Mouse (Mus musculus) intestine, embryonic 16.5 days (tissue): Measurements from ENCODE around the gene Ltb. TPM values are rescaled to one million over a fixed set of nuclear protein-coding genes. Genes with fewer than 3 reads are reported as not detected.

ENCODE experiments used
- ATAC-seq: fragments of 200-750 bp; cut with Nextera tagmentation; 2 replicates; pipeline ENCODE4 v1.8.0; 2017; ENCODE audit warnings: moderate TSS enrichment, moderate library complexity
- H3K27ac ChIP-seq: fragments of 300-500 bp; sonication (generic); 2 replicates; pipeline ENCODE4 v1.5.1; 2014; ENCODE audit warnings: mild to moderate bottlenecking, low read length
- H3K27me3 ChIP-seq: fragments of 300-500 bp; sonication (generic); replicated peaks from 2 replicates; pipeline ENCODE4 v1.6.1; 2014; ENCODE audit warnings: low read length, control low read depth, mixed read lengths; ENCODE audit not compliant: control insufficient read depth, insufficient read depth
- H3K36me3 ChIP-seq: fragments of 300-500 bp; sonication (generic); 2 replicates; pipeline ENCODE4 v1.6.1; 2014; ENCODE audit warnings: low read length, control low read depth; ENCODE audit not compliant: control insufficient read depth, insufficient read depth
- H3K4me1 ChIP-seq: fragments of 300-500 bp; sonication (generic); 2 replicates; pipeline ENCODE4 v1.6.1; 2014; ENCODE audit warnings: low read length, control low read depth, mixed read lengths; ENCODE audit not compliant: control insufficient read depth, insufficient read depth
- H3K4me2 ChIP-seq: fragments of 300-500 bp; sonication (generic); 2 replicates; pipeline ENCODE4 v1.6.1; 2014; ENCODE audit warnings: low read depth, low read length, control low read depth
- H3K4me3 ChIP-seq: fragments of 300-500 bp; sonication (generic); 2 replicates; pipeline ENCODE4 v1.5.1; 2014; ENCODE audit warnings: mild to moderate bottlenecking, low read length
- H3K9ac ChIP-seq: fragments of 300-500 bp; sonication (generic); 2 replicates; pipeline ENCODE4 v1.6.1; 2014; ENCODE audit warnings: low read depth, low read length
- H3K9me3 ChIP-seq: fragments of 300-500 bp; sonication (generic); 2 replicates; pipeline ENCODE4 v1.6.1; 2016; ENCODE audit warnings: low read length, control low read depth; ENCODE audit not compliant: control insufficient read depth
- WGBS: fragments of 180-500 bp; shearing (Covaris S2); extraction: QIAGEN DNeasy Blood & Tissue Kit; methylation state at CpG from one replicate; pipeline ENCODE4 v1.1.7; 2014; 5-methylcytosine and 5-hydroxymethylcytosine counted together
- polyA plus RNA-seq: library from polyadenylated mRNA; unstranded; fragments of >200 nt; fragmentation: Nextera tagmentation; extraction: Ambion mirVana; gene quantifications from 2 replicates; pipeline ENCODE4 v1.2.1, GENCODE M21; 2015

Ltb gene
- polyA plus RNA-seq, 1 experiment from 2014 or later = 4.4 TPM

DNA sequence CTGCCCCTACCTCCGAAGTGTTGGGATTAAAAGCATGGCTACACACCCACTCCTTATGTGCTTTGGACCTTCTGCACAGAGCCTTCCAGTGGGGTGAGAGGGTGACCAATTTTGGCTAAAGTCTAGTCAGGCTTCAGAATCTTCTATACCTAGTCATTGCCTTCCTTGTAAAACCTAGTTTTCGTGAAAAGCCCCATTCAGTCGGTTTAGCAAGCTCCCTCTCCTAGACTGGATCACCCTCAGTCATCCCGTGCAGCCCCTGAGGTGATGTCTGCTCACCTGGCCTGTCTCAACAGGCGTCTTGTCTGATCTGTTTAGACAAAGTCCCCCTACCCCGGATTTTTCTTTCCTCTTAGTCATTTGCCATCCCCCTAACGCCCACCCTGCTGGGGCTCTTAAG lies 3.8 kb downstream of the Ltb start:
- no peak for ATAC-seq
- Histone ChIP-seq H3K9me3 (no peaks in the 10 kb centered on the region), H3K27me3 (peaks cover 26% of the 10 kb centered on the region), H3K27ac (no peak overlapping the region), H3K36me3 (no peaks in the 10 kb centered on the region), H3K4me2 (no peak overlapping the region), H3K4me3 (no peak overlapping the region), H3K9ac (no peak overlapping the region), H3K4me1 (peaks cover 13% of the 10 kb centered on the region)
- 61% methylated on average over 7 of the region's 7 CpGs for WGBS

DNA sequence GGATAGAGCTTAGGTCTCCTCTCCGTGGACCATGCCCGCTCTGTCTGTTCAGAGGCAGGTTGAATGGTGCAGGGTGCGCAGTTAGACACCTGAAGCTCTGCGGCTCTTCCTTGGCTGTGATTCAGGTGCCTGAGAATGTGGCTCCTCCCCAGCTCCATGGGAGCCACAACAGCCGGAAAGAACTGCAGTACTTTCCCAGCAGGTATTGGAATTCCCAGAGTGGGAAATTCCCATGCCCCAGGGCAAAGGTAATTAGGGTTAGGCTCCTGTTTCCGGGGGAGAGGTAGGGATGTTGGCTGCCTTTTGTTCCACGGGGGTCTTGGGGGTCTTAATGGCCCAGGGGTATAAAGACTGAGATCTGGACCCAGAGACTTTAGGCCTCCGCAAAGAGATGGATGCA lies 4.7 kb downstream of the Ltb start:
- H3K36me3 ChIP-seq = no peaks in the 10 kb centered on the region
- H3K9ac ChIP-seq = no peak overlapping the region
- peaks cover 13% of the 10 kb centered on the region for H3K4me1 ChIP-seq
- H3K4me2 ChIP-seq = no peak overlapping the region
- 37% methylated on average over 8 of the region's 8 CpGs for WGBS
- peaks cover 27% of the 10 kb centered on the region for H3K27me3 ChIP-seq
- no peak for ATAC-seq
- H3K27ac ChIP-seq = no peak overlapping the region
- H3K9me3 ChIP-seq = no peaks in the 10 kb centered on the region
- H3K4me3 ChIP-seq = no peak overlapping the region

DNA sequence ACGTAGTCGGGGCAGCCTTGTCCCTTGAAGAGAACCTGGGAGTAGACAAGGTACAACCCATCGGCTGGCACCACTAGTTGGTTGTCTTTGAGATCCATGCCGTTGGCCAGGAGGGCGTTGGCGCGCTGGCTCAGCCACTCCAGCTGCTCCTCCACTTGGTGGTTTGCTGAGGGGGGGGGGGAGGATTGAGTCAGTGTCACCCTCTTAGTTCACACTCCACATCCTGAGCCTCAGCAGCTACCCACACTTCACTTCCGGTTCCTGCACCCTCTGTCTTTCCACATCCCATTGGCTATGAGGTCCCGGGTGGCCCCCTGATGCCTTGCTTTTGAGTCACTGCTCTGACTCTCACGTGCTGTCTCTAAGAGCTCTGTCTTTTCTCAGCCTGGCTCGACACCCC lies 6.2 kb downstream of the Ltb start:
- Histone ChIP-seq H3K4me2 (no peak overlapping the region), H3K36me3 (no peaks in the 10 kb centered on the region), H3K27me3 (peaks cover 31% of the 10 kb centered on the region), H3K4me1 (peaks cover 8% of the 10 kb centered on the region), H3K9me3 (no peaks in the 10 kb centered on the region), H3K9ac (no peak overlapping the region), H3K27ac (no peak overlapping the region), H3K4me3 (no peak overlapping the region)
- WGBS = 78% methylated on average over 11 of the region's 11 CpGs
- ATAC-seq = no peak

- no peak overlapping the region for H3K4me3 ChIP-seq
- H3K4me1 ChIP-seq = peaks cover 2% of the 10 kb centered on the region
- H3K27ac ChIP-seq = no peak overlapping the region
- H3K36me3 ChIP-seq = no peaks in the 10 kb centered on the region
- 68% methylated on average over 11 of the region's 11 CpGs for WGBS
- no peak overlapping the region for H3K9ac ChIP-seq
- no peak overlapping the region for H3K4me2 ChIP-seq
- H3K27me3 ChIP-seq = peaks cover 29% of the 10 kb centered on the region
- H3K9me3 ChIP-seq = no peaks in the 10 kb centered on the region
- no peak for ATAC-seq
These were observed 6.9 kb downstream of the Ltb start for GRCm38 (mm10) chr17:35201128-35201527.

DNA sequence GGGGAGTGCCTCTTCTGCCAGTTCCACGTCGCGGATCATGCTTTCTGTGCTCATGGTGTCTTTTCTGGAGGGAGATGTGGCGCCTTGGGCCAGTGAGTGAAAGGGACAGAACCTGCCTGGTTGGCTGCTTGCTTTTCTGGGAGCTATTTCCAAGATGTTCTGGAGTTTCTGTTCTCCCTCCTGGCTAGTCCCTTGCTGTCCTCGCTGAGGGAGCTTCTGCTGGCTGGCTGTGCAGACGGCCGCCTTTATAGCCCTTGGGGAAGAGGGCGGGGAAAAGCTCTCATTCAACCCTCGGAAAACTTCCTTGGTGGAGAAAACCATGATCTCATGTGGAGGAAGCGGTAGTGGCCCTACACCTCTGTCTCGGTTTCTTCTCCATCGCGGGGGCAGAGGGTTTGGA lies 7.5 kb downstream of the Ltb start, which contains the start of gene Tnf:
TSS of gene Tnf (minus strand) at position 221 of the 400 bp plus-strand sequence.
- Histone ChIP-seq H3K4me3 (peak within 1 kb of the TSS; percentile 16; the same call in 1 of the 2 replicates), H3K4me1 (no peaks in the 10 kb centered on the region), H3K4me2 (peak within 1 kb of the TSS; percentile 20; the same call in 1 of the 2 replicates), H3K27me3 (peaks cover 26% of the 10 kb centered on the region), H3K27ac (no peak within 1 kb of the TSS), H3K9me3 (no peaks in the 10 kb centered on the region), H3K9ac (peak within 1 kb of the TSS; percentile 40; the same call in 1 of the 2 replicates), H3K36me3 (no peaks in the 10 kb centered on the region)
- ATAC-seq = no peak
- WGBS = 24% methylated on average over 13 of the region's 13 CpGs

DNA sequence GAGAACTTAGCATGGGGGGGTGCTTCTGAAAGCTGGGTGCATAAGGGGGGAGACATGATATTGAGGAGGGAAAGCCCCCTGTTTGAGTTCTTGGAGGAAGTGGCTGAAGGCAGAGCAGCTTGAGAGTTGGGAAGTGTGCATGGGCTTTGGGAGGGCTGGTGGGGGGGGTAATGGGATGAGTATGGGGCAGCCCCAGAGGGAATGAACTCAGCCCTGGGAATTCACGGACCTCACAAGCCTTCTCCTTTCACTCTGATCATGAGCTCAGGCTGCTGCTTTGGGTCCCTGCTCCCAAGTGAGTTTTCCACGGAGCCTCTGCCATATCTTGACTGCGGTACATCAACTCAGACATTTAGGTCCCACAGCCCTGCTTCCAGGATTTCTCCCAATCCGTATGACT lies 8.2 kb downstream of the Ltb start:
- Histone ChIP-seq H3K4me1 (no peaks in the 10 kb centered on the region), H3K27ac (no peak overlapping the region), H3K9ac (no peak overlapping the region), H3K4me2 (no peak overlapping the region), H3K36me3 (no peaks in the 10 kb centered on the region), H3K27me3 (peaks cover 26% of the 10 kb centered on the region), H3K4me3 (no peak overlapping the region), H3K9me3 (no peaks in the 10 kb centered on the region)
- ATAC-seq = no peak
- 72% methylated on average over 4 of the region's 4 CpGs for WGBS

GRCm38 (mm10) chr17:35204494-35205379 lies 10.5 kb downstream of the Ltb start, which contains the start of gene Lta:
Gene Lta (minus strand): TSS chr17:35205351.
- Histone ChIP-seq H3K4me2 (no peak within 1 kb of the TSS), H3K4me3 (no peak within 1 kb of the TSS), H3K9ac (0 out of 2 replicates have a peak within 1 kb of the TSS, but pooled peaks have one; percentile 37), H3K27me3 (peaks cover 22% of the 10 kb centered on the region), H3K4me1 (no peaks in the 10 kb centered on the region), H3K36me3 (no peaks in the 10 kb centered on the region), H3K9me3 (no peaks in the 10 kb centered on the region), H3K27ac (no peak within 1 kb of the TSS)
- ATAC-seq = no peak
- WGBS = 39% methylated on average over 20 of the region's 20 CpGs

- WGBS = 53% methylated on average over 10 of the region's 10 CpGs
- H3K27ac ChIP-seq = no peak overlapping the region
- H3K36me3 ChIP-seq = no peaks in the 10 kb centered on the region
- no peaks in the 10 kb centered on the region for H3K9me3 ChIP-seq
- no peaks in the 10 kb centered on the region for H3K4me1 ChIP-seq
- H3K4me3 ChIP-seq = no peak overlapping the region
- peaks cover 21% of the 10 kb centered on the region for H3K27me3 ChIP-seq
- H3K9ac ChIP-seq = no peak overlapping the region
- no peak overlapping the region for H3K4me2 ChIP-seq
- no peak for ATAC-seq
These were observed 11.1 kb downstream of the Ltb start for GRCm38 (mm10) chr17:35205380-35205769.

GRCm38 (mm10) chr17:35209785-35210535 lies 15.7 kb downstream of the Ltb start:
- Histone ChIP-seq H3K27ac (no peak overlapping the region), H3K36me3 (no peaks in the 10 kb centered on the region), H3K4me2 (no peak overlapping the region), H3K4me3 (no peak overlapping the region), H3K9ac (no peak overlapping the region), H3K9me3 (no peaks in the 10 kb centered on the region), H3K4me1 (no peaks in the 10 kb centered on the region), H3K27me3 (no peaks in the 10 kb centered on the region; the same call in 1 of the 2 replicates)
- 78% methylated on average over 12 of the region's 12 CpGs for WGBS
- no peak for ATAC-seq
